Mouse (Mus musculus) neural tube, embryonic 15.5 days (tissue): Measurements from ENCODE around the gene Tcf25. TPM values are rescaled to one million over a fixed set of nuclear protein-coding genes. Genes with fewer than 3 reads are reported as not detected.

Experiments
- ATAC-seq: fragments of 200-750 bp; cut with Nextera tagmentation; 2 replicates; pipeline ENCODE4 v1.8.0; 2017; ENCODE audit warnings: mild to moderate bottlenecking, moderate TSS enrichment, moderate library complexity; ENCODE audit not compliant: low FRiP score
- H3K27ac ChIP-seq: fragments of 300-500 bp; sonication (generic); replicated peaks from 2 replicates; pipeline ENCODE4 v1.5.1; 2015; ENCODE audit warnings: mild to moderate bottlenecking, inconsistent platforms
- H3K27me3 ChIP-seq: fragments of 300-500 bp; sonication (generic); replicated peaks from 2 replicates; pipeline ENCODE4 v1.6.1; 2015; ENCODE audit warnings: inconsistent platforms
- H3K36me3 ChIP-seq: fragments of 300-500 bp; sonication (generic); 2 replicates; pipeline ENCODE4 v1.6.1; 2015; ENCODE audit warnings: inconsistent platforms
- H3K4me1 ChIP-seq: fragments of 300-500 bp; sonication (generic); 2 replicates; pipeline ENCODE4 v1.6.1; 2015; ENCODE audit warnings: inconsistent platforms
- H3K4me2 ChIP-seq: fragments of 300-500 bp; sonication (generic); 2 replicates; pipeline ENCODE4 v1.6.1; 2015; ENCODE audit warnings: inconsistent platforms, mild to moderate bottlenecking, moderate library complexity
- H3K4me3 ChIP-seq: fragments of 300-500 bp; sonication (generic); replicated peaks from 2 replicates; pipeline ENCODE4 v1.5.1; 2015; ENCODE audit warnings: mild to moderate bottlenecking, inconsistent platforms
- H3K9ac ChIP-seq: fragments of 300-500 bp; sonication (generic); replicated peaks from 2 replicates; pipeline ENCODE4 v1.6.1; 2015; ENCODE audit warnings: mild to moderate bottlenecking, inconsistent platforms
- H3K9me3 ChIP-seq: fragments of 300-500 bp; sonication (generic); replicated peaks from 2 replicates; pipeline ENCODE4 v1.6.1; 2016; ENCODE audit warnings: inconsistent platforms
- WGBS: fragments of 180-500 bp; shearing (Covaris S2); methylation state at CpG from one replicate; pipeline ENCODE4 v1.1.7; 2015; ENCODE audit warnings: mixed read lengths; 5-methylcytosine and 5-hydroxymethylcytosine counted together
- polyA plus RNA-seq: library from polyadenylated mRNA; unstranded; fragments of >200 nt; fragmentation: Nextera tagmentation; extraction: Ambion mirVana; gene quantifications from 2 replicates; pipeline ENCODE4 v1.2.1, GENCODE M21; 2015

Tcf25 gene
- polyA plus RNA-seq, 1 experiment from 2014 or later: 390 TPM

DNA sequence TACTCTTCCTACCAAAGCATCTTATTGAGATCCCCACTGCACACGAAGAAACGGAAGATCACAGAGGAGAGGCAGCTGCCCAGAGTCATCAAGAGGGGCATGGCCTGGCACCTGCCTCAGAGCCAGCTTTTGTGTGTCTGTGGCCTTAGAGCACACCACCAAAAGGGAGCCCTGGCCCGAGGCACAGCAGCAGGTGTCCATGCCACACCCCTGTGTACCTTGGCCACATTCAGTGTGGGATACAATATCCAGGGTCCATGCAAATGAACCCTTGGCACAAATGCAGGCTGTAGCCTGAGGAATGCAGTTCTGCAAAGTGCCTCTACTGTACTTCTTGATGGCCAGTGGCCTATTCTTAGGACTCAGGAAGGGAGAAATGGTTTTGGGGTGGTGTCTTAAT lies 36.1 kb upstream of the Tcf25 start:
- ATAC-seq: no peak
- Histone ChIP-seq H3K4me2 (no peak overlapping the region), H3K27me3 (no peaks in the 10 kb centered on the region), H3K4me1 (peaks cover 31% of the 10 kb centered on the region), H3K9ac (no peak overlapping the region), H3K36me3 (peaks cover 5% of the 10 kb centered on the region; the same call in 1 of the 2 replicates), H3K4me3 (no peak overlapping the region), H3K27ac (no peak overlapping the region), H3K9me3 (no peaks in the 10 kb centered on the region)
- WGBS: 90% methylated on average over 3 of the region's 3 CpGs

DNA sequence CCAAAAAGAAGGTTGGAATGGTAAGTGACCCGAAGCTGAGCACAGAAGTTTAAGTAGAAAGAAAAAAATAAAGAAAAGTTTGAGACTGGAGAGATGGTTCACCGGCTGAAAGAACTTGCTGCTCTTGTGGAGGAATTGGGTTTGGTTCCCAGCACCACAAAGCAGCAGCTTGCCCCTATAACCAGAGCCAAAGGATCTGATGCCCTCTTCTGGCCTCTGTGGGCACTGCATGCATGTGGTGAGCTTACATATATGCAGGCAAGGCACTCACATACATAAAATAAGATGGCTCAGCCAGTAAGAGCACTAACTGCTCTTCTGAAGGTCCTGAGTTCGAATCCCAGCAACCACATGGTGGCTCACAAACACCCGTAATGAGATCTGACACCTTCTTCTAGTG lies 33.5 kb upstream of the Tcf25 start:
- H3K4me2 ChIP-seq: no peak overlapping the region
- peaks cover 5% of the 10 kb centered on the region; the same call in 1 of the 2 replicates for H3K36me3 ChIP-seq
- no peak overlapping the region for H3K9ac ChIP-seq
- H3K27me3 ChIP-seq: no peaks in the 10 kb centered on the region
- no peak overlapping the region for H3K27ac ChIP-seq
- no peak overlapping the region for H3K4me3 ChIP-seq
- whole genome bisulfite sequencing: 96% methylated on average over 4 of the region's 4 CpGs
- H3K4me1 ChIP-seq: peaks cover 17% of the 10 kb centered on the region; the same call in 1 of the 2 replicates
- ATAC-seq: no peak
- no peaks in the 10 kb centered on the region for H3K9me3 ChIP-seq

DNA sequence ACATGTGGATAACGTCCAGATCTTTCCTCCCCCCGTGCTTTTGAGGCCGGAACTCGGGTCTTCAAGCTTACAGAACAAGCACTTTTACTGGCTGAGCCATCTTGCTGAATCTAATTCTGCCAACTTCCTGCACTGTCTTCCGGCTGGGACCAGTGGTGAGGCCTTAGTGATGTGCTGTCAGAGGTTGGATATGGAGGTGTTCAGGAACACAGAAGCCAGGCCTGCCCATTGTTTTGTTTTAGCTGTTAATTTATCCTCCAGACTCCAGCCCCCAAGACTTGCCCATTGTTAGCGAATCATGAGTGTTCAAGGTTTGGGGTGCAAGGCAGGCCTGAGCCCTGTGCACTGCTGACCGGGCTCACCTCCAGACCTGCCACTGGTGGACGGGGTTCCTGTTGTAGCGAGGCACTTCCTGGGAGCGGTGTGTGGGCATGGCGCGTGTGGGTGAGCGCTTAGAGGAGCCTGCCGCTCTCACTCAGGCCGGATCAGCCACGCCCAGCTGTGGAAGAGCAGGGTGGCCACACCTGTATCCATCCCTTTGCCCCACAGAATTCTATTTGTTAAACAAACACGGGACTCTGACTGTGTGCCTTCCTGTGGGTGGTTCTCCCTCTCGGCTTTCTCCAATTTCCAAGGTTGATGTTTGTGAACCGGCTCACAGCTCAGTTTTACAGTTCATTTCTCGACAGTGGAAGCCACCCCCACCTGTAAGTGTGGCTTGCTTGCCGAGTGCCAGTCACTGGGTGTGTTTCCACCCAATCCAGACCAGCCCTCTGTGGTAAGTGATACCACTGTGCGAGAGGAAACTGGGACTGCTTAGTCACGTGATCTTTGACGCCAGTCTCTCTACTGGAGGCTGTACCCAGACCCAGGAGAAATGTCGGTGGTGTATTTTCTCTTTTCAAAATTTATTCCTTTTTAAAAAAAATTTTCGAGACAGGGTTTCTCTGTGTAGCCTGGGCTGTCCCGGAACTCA lies 32.2 kb upstream of the Tcf25 start:
- H3K4me1 ChIP-seq: peaks cover 10% of the 10 kb centered on the region; the same call in 1 of the 2 replicates
- 91% methylated on average over 27 of the region's 27 CpGs for WGBS
- H3K27ac ChIP-seq: no peak overlapping the region
- peaks cover 5% of the 10 kb centered on the region; the same call in 1 of the 2 replicates for H3K36me3 ChIP-seq
- no peak overlapping the region for H3K9ac ChIP-seq
- no peak for ATAC-seq
- H3K9me3 ChIP-seq: no peaks in the 10 kb centered on the region
- no peaks in the 10 kb centered on the region for H3K27me3 ChIP-seq
- no peak overlapping the region for H3K4me2 ChIP-seq
- no peak overlapping the region for H3K4me3 ChIP-seq

DNA sequence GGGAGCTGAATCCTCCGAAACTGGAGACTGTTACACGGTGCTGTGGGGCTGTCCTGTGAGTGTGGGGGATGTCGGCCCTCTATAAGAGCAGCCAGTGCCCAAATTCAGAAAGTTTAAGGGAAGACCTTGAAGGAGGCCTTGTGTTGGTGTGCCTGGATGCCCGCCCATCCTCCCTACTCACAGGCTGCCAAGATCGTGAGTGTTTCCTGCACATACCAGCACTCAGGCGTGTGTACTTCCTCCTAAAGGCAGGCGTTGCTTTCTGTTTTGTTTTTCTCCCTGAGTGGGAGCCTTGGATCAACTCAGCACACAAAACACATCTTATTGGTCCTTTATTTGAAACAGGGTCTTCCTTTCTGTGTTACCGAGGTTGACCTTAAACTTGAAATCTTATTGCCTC lies 31.3 kb upstream of the Tcf25 start:
- WGBS: 90% methylated on average over 8 of the region's 8 CpGs
- H3K9me3 ChIP-seq: no peaks in the 10 kb centered on the region
- H3K4me2 ChIP-seq: no peak overlapping the region
- H3K9ac ChIP-seq: no peak overlapping the region
- H3K36me3 ChIP-seq: peaks cover 5% of the 10 kb centered on the region; the same call in 1 of the 2 replicates
- ATAC-seq: no peak
- H3K27ac ChIP-seq: no peak overlapping the region
- H3K4me3 ChIP-seq: no peak overlapping the region
- H3K27me3 ChIP-seq: no peaks in the 10 kb centered on the region
- H3K4me1 ChIP-seq: peaks cover 6% of the 10 kb centered on the region; the same call in 1 of the 2 replicates

DNA sequence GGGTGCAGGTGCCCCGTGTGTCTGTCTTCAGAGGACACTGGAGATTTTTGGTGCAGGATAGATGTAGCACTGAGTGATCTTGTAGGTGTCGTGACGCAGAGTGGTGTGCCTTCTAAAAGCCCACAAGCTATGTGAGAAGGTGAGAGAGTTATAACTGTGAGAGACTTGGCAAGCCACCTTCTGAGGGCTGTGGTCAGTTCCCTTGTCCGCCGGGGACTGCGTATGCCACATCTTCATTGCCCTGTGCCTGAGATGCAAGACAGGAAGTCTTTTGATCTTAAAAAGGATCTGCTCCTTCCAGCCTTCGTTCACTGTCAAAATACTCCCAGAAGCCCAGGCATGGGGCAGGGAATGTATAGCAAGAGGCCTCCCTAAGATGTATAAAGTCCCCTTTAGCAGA lies 30.6 kb upstream of the Tcf25 start:
- H3K4me2 ChIP-seq: no peak overlapping the region
- H3K27me3 ChIP-seq: no peaks in the 10 kb centered on the region
- H3K9ac ChIP-seq: no peak overlapping the region
- peaks cover 5% of the 10 kb centered on the region; the same call in 1 of the 2 replicates for H3K36me3 ChIP-seq
- no peak overlapping the region for H3K27ac ChIP-seq
- H3K4me1 ChIP-seq: peaks cover 6% of the 10 kb centered on the region; the same call in 1 of the 2 replicates
- ATAC-seq: no peak
- 85% methylated on average over 7 of the region's 7 CpGs for WGBS
- no peaks in the 10 kb centered on the region for H3K9me3 ChIP-seq
- H3K4me3 ChIP-seq: no peak overlapping the region

DNA sequence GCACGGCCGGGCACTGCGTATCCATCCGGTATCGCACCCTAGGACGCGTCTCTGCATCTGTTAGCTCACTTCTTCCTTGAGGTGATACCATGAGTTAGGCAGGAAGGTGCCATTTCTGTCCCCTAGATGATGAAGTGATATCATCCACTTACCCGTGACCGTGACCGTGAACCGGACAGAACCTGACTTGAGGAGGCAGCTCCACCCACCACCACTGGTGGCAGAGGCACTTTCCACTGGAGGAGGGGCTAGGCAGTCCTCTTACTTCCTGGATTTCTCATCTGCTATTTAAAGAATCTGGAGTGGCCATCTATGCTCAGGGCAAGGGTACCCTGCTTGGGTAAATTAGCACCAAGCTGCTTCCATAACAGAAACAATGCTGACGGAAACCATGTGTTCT lies 30.1 kb upstream of the Tcf25 start:
- peaks cover 9% of the 10 kb centered on the region; the same call in 1 of the 2 replicates for H3K36me3 ChIP-seq
- no peak overlapping the region for H3K27ac ChIP-seq
- H3K4me3 ChIP-seq: no peak overlapping the region
- no peak for ATAC-seq
- H3K9ac ChIP-seq: no peak overlapping the region
- peaks cover 6% of the 10 kb centered on the region; the same call in 1 of the 2 replicates for H3K4me1 ChIP-seq
- H3K9me3 ChIP-seq: no peaks in the 10 kb centered on the region
- H3K4me2 ChIP-seq: no peak overlapping the region
- 88% methylated on average over 12 of the region's 12 CpGs for WGBS
- no peaks in the 10 kb centered on the region for H3K27me3 ChIP-seq

DNA sequence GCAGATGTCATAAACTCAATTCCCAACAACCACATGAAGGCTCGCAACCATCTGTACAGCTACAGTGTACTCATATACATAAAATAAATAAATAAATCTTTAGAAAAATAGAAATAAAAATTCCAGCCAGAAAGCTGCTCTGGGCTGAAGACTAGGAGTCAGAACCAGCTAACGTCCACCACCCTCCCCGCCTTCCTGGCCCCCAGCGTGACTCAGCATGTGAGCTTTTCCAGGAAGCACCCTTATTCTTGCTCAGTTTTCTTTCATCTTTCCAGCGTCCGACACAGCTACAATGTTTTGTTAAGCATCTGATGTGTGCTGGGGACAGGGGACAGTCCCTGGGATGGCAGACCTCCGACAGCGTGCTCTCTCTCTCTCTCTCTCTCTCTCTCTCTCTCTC lies 28.4 kb upstream of the Tcf25 start:
- Histone ChIP-seq H3K36me3 (peaks cover 12% of the 10 kb centered on the region; the same call in 1 of the 2 replicates), H3K4me1 (peaks cover 6% of the 10 kb centered on the region; the same call in 1 of the 2 replicates), H3K27ac (no peak overlapping the region), H3K4me3 (no peak overlapping the region), H3K27me3 (no peaks in the 10 kb centered on the region), H3K9ac (no peak overlapping the region), H3K4me2 (no peak overlapping the region), H3K9me3 (no peaks in the 10 kb centered on the region)
- ATAC-seq: no peak
- WGBS: 81% methylated on average over 8 of the region's 8 CpGs

DNA sequence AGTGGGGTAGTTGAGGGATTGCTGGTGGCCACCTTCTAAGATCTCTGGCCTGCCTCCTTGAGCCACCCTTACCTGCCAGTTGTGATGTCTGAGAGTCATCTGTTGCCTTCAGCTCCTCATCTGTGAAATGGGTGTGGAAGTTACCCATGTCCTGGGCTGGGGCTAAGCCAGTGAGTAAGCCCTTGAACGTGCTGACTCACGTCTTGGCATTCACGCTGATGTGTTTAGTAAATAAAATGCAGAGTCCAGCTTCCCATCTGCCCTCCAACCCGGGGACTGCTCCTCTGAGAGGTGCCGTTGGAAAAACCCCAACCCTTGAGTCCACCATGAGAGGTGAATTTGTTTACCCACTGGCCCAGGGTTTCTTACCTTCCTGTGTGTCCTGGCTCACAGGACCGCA lies 27.7 kb upstream of the Tcf25 start:
- ATAC-seq: no peak
- Histone ChIP-seq H3K4me3 (no peak overlapping the region), H3K9me3 (no peaks in the 10 kb centered on the region), H3K27me3 (no peaks in the 10 kb centered on the region), H3K4me1 (peaks cover 6% of the 10 kb centered on the region; the same call in 1 of the 2 replicates), H3K9ac (no peak overlapping the region), H3K36me3 (0 out of 2 replicates have a peak, but pooled peaks cover 13% of the 10 kb centered on the region), H3K4me2 (no peak overlapping the region), H3K27ac (no peak overlapping the region)
- WGBS: 86% methylated on average over 6 of the region's 6 CpGs

DNA sequence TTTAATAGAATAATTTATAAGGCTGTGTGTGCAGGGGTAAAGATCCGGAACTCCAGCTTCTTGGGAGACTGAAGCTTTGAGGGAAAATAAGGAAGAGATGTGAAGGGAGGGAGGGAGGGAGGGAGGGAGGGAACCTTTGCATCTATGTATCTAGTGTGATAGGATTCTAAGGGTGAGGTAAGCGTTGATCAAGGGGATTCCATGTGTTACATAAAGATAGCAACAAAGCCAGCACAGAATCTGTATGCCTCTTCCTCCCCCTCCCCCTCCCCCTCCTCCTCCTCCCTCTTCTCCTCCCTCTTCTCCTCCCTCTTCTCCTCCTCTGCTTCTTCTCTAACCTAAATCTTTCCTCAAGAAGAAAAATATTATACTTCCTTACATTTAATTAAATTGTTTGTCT lies 26.3 kb upstream of the Tcf25 start:
- no peak for ATAC-seq
- Histone ChIP-seq H3K27me3 (no peaks in the 10 kb centered on the region), H3K4me2 (no peak overlapping the region), H3K4me3 (no peak overlapping the region), H3K9ac (no peak overlapping the region), H3K36me3 (0 out of 2 replicates have a peak, but pooled peaks cover 14% of the 10 kb centered on the region), H3K4me1 (peaks cover 7% of the 10 kb centered on the region; the same call in 1 of the 2 replicates), H3K27ac (no peak overlapping the region), H3K9me3 (no peaks in the 10 kb centered on the region)
- 100% methylated on average over 2 of the region's 2 CpGs for WGBS

DNA sequence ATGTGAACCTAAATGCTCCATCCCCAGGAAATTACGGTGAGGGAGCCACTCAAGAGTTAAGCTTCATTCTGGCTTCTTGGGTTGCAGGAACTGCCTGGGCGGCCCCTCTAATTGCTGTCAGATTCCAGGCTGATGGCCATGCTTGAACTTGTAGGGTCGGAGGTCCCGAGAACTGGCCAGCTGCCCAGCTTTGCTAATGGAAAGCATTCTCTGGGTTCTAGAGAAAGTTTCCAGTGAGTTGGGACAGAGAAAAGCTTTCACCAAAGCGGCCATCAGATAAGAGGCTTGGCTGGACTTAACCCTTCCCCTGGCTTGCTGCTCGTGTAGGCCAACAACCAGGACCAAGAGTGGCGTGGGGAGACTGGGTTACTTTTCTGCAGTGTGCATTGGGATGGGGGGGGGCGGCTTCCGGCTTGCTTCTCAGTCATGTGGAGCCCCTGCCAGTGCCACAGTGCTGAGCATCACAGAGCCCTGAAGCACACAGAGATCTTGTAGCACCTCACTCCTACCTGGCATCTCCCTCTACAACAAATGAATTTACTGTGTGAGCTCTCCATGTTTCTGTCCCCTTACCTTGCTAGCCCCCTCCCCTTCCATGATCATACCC lies 25.2 kb upstream of the Tcf25 start:
- Histone ChIP-seq H3K9me3 (no peaks in the 10 kb centered on the region), H3K4me3 (no peak overlapping the region), H3K9ac (no peak overlapping the region), H3K4me2 (no peak overlapping the region), H3K27me3 (no peaks in the 10 kb centered on the region), H3K36me3 (0 out of 2 replicates have a peak, but pooled peaks cover 14% of the 10 kb centered on the region), H3K4me1 (peaks cover 8% of the 10 kb centered on the region; the same call in 1 of the 2 replicates), H3K27ac (no peak overlapping the region)
- ATAC-seq: no peak
- 58% methylated on average over 9 of the region's 9 CpGs for WGBS

DNA sequence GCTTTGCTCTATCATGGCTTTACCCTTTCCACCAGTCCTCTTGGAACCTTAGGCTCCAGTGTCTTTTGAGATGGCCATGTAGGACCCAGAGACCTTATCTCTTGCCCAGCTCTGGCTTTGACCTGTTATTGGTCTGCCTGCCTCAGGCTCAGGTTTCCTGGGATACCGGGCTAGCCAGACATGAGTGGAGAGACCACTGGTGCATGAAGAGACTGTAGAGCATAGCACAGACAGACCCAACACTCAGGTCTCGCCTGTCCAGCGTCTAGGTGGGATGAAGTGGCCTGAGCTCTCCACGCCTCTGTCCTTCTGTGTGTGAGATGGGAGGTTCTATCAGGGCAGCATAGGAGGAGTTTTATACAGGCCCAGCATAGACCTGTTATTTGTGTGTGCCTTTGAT lies 24.5 kb upstream of the Tcf25 start:
- 0 out of 2 replicates have a peak, but pooled peaks cover 14% of the 10 kb centered on the region for H3K36me3 ChIP-seq
- WGBS: 93% methylated on average over 4 of the region's 4 CpGs
- peaks cover 6% of the 10 kb centered on the region; the same call in 1 of the 2 replicates for H3K4me1 ChIP-seq
- no peaks in the 10 kb centered on the region for H3K27me3 ChIP-seq
- no peaks in the 10 kb centered on the region for H3K9me3 ChIP-seq
- H3K9ac ChIP-seq: no peak overlapping the region
- H3K4me3 ChIP-seq: no peak overlapping the region
- no peak overlapping the region for H3K27ac ChIP-seq
- H3K4me2 ChIP-seq: no peak overlapping the region
- ATAC-seq: no peak
